Mouse (Mus musculus) megakaryocyte, embryonic 14.5 days (primary cell): ENCODE results near the gene Gpc6. TPM values are rescaled to one million over a fixed set of nuclear protein-coding genes. Genes with fewer than 3 reads are reported as not detected.

Source experiments
- H3K27me3 ChIP-seq: replicated peaks from 2 replicates; pipeline ENCODE3; 2012; ENCODE audit warnings: inconsistent platforms
- H3K36me3 ChIP-seq: replicated peaks from 2 replicates; pipeline ENCODE3; 2012; ENCODE audit warnings: low read length, inconsistent platforms, mixed read lengths
- H3K4me1 ChIP-seq: 2 replicates; pipeline ENCODE4 v1.6.1; 2012; ENCODE audit warnings: inconsistent platforms
- H3K4me3 ChIP-seq: replicated peaks from 2 replicates; pipeline ENCODE3; 2012; ENCODE audit warnings: moderate library complexity, mild to moderate bottlenecking, inconsistent platforms
- H3K9me3 ChIP-seq: 2 replicates; pipeline ENCODE4 v1.6.1; 2012; ENCODE audit warnings: inconsistent platforms
- FLI1 ChIP-seq: IDR thresholded peaks from 2 replicates; pipeline ENCODE4 v1.6.1; 2012; ENCODE audit warnings: low read length, inconsistent platforms, mixed read lengths
- GATA1 ChIP-seq: IDR thresholded peaks from 3 replicates; pipeline ENCODE4 v1.6.1; 2012; ENCODE audit warnings: mixed read lengths, low read length, inconsistent platforms, borderline replicate concordance
- polyA plus RNA-seq: library from polyadenylated mRNA; stranded (reverse); fragments of >175 nt; gene quantifications from 2 replicates; pipeline ENCODE4 v1.2.3, GENCODE M21; 2012; ENCODE audit warnings: low replicate concordance; ENCODE audit not compliant: insufficient read depth

Gpc6 gene
- polyA plus RNA-seq, 1 experiment = not detected

DNA sequence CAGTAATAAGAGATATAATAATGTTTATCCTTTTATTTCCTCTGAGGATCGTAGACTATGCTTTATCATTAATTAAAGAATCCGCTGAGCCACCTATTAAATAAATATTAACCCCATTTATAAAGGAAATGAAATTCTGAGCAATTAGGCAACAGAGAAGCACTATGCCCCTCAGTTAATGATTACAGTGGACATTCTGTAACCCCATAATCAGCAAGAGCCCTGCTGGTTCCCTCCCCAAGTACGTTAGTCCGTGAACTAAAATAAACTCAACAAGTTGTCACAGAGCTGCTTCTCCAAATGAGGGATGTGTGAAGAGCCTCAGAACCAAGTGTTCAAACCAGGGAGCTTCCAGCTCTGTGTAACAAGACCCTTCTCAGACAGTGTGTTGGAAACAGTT is 892.1 kb downstream of the Gpc6 start:
- H3K9me3 ChIP-seq = peaks cover 30% of the 10 kb centered on the region; the same call in 1 of the 2 replicates
- no peaks in the 10 kb centered on the region for H3K27me3 ChIP-seq
- TF ChIP-seq GATA1 (no peak), FLI1 (no peak)
- H3K36me3 ChIP-seq = no peaks in the 10 kb centered on the region
- H3K4me1 ChIP-seq = no peaks in the 10 kb centered on the region
- no peak overlapping the region for H3K4me3 ChIP-seq

DNA sequence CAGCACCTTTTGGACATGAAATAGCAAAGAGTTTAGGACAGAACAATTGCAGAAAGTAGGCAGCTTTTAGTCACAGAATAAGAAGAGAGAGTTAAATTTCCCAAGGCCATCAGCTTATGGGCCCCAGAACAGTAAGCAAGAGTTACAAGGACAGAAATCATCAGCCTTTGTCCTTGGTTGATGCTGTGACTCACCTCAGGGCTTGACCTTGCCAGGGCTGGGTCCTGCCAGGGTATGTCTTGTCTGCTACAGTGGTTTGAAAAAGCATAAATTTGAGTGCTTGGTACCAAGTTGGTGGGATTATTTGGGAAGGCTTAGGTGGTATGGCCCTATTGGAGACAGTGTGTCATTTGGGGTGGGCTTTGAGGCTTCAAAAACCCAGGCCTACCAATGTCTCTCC is 899.4 kb downstream of the Gpc6 start:
- Histone ChIP-seq H3K4me3 (no peak overlapping the region), H3K27me3 (no peaks in the 10 kb centered on the region), H3K4me1 (no peaks in the 10 kb centered on the region), H3K36me3 (no peaks in the 10 kb centered on the region), H3K9me3 (peaks cover 38% of the 10 kb centered on the region)
- no peak for TF ChIP-seq GATA1
- no peak for TF ChIP-seq FLI1

DNA sequence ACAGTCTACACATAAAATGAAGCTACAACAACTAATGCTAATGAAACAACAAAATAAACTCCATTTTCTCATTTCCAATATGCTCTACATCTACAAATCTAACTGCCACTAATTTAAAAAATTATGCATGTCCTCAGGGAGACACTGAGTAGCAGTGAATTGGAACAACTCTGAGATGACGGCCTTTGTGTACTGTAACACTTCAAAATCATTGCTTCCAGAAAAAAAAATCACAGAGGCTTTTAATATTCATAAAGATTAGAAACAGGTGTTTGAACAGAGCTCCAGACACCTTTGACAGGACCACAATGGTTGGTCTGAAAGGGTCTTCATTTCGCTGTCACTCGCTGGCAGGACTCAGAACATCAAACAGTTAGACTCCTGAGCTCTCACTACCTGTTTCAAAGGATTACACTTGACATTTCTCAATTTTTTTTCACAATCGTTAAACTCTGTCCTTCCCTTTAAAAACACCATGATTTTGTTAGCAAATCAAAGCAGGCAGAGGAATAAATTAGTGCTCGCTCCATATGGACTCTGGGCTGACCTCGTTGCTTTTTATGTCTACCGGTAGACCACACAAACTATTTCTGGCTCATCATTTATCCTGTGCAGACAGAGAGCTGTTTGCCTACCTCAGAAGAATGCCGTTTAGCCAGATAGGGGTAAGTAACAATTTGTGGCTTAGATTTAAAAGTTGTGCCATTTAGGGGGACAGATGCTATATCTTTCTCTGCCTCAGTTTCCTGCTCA is 901.4 kb downstream of the Gpc6 start:
- no peak for TF ChIP-seq FLI1
- TF ChIP-seq GATA1 = no peak
- no peaks in the 10 kb centered on the region for H3K36me3 ChIP-seq
- no peak overlapping the region for H3K4me3 ChIP-seq
- peaks cover 45% of the 10 kb centered on the region for H3K9me3 ChIP-seq
- H3K27me3 ChIP-seq = no peaks in the 10 kb centered on the region
- H3K4me1 ChIP-seq = no peaks in the 10 kb centered on the region

DNA sequence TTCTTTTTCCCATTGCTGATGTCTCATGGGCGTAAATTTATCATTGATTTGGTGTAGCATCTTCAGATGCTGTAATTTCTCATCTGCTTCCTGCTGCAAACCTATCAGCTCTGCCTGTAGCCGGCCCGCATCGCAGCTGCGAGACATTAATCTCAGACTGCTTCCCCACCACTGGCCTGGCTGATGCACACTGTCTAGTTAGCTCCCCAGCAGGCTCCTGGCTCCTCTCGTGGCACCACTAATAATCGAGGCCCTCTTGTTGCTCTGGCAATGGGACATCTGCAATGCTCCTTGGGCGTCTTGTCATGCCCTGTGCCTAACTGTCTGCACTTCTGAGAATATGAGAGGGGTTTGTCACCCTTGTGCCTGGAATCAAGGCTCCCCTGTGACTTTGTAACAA is 906.2 kb downstream of the Gpc6 start:
- no peaks in the 10 kb centered on the region for H3K36me3 ChIP-seq
- H3K27me3 ChIP-seq = no peaks in the 10 kb centered on the region
- no peak overlapping the region for H3K4me3 ChIP-seq
- H3K4me1 ChIP-seq = no peaks in the 10 kb centered on the region
- TF ChIP-seq FLI1 = no peak
- TF ChIP-seq GATA1 = no peak
- peaks cover 63% of the 10 kb centered on the region for H3K9me3 ChIP-seq

DNA sequence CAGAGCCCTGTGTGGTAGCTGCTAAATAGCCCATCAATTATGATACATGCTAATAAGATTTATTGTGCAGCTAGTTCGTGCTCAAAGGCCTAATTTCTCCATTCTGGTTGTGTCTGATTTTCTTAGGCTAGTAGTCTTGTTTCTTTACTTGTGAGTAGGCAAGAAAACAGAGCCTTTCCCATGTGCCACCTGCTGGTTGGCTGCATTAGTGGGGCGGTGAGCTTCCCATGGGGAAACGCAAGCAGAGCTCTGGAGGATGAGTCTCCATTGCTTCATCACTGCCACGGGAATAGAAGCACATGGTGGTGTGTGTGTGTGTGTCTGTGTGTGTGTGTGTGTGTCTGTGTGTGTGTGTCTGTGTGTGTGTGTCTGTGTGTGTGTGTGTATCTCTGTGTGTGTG is 906.6 kb downstream of the Gpc6 start:
- Histone ChIP-seq H3K4me1 (no peaks in the 10 kb centered on the region), H3K4me3 (no peak overlapping the region), H3K36me3 (no peaks in the 10 kb centered on the region), H3K27me3 (no peaks in the 10 kb centered on the region), H3K9me3 (peaks cover 62% of the 10 kb centered on the region)
- no peak for TF ChIP-seq GATA1
- TF ChIP-seq FLI1 = no peak

DNA sequence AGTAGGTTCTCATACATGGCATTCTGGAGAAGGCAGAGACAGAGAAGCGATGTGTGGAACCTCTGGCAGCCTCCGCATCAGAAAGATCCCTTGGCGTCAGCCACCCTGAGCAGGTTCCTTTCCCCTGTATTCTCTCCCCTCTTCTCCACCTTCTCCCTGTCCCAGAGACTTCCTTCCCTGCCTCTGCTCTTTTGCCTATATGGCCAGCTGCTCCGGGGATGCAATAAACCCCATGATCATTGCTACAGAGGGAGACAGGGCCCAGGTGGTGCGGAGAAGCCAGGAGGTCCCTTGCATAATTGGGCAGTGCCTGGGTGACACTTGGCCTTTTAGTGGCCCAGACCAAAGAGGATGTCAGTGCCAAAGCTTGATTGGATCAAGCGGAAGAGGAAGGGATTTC is 910.4 kb downstream of the Gpc6 start:
- no peaks in the 10 kb centered on the region for H3K36me3 ChIP-seq
- H3K4me3 ChIP-seq = no peak overlapping the region
- no peaks in the 10 kb centered on the region for H3K4me1 ChIP-seq
- TF ChIP-seq GATA1 (no peak), FLI1 (no peak)
- H3K9me3 ChIP-seq = peaks cover 55% of the 10 kb centered on the region
- H3K27me3 ChIP-seq = no peaks in the 10 kb centered on the region

DNA sequence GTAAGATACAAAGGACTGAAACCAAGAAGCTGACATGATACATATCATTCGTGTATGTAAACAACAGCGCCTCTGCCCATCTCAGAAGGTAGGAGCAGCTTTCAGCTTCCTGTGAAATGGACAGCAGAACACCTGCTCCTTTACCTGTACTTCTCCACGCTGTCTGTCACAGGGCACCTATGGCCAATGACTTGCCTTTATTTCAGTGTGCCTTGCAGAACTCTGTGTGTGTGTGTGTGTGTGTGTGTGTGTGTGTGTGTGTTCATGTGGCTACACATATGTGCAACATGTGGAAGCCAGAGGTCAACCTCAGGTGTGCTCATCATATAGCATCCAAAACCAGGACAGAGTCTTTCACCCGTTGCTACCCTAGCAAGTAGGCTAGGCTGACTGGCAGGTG is 911.9 kb downstream of the Gpc6 start:
- Histone ChIP-seq H3K4me3 (no peak overlapping the region), H3K4me1 (no peaks in the 10 kb centered on the region), H3K9me3 (peaks cover 45% of the 10 kb centered on the region), H3K36me3 (no peaks in the 10 kb centered on the region), H3K27me3 (no peaks in the 10 kb centered on the region)
- no peak for TF ChIP-seq FLI1
- no peak for TF ChIP-seq GATA1

DNA sequence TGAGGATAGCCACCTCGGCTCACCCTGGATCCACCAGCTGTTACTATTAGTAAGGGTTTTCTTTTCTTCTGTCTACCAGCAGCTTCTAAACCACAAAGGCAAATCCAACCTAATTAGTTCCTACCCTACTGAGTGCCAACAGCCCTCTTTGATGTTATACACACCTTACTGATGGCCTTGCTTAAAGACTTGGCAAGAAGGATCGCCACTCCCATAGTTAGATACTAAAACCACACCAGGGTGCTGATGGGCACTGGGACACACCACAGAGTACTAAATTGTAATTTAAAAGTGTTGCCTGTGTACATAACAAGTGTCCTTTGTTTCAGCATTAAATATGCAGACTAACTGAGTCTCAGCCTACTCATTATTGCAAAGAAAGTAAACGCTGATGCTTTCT is 912.6 kb downstream of the Gpc6 start:
- Histone ChIP-seq H3K27me3 (no peaks in the 10 kb centered on the region), H3K36me3 (no peaks in the 10 kb centered on the region), H3K9me3 (peaks cover 46% of the 10 kb centered on the region), H3K4me3 (no peak overlapping the region), H3K4me1 (no peaks in the 10 kb centered on the region)
- no peak for TF ChIP-seq GATA1
- no peak for TF ChIP-seq FLI1

DNA sequence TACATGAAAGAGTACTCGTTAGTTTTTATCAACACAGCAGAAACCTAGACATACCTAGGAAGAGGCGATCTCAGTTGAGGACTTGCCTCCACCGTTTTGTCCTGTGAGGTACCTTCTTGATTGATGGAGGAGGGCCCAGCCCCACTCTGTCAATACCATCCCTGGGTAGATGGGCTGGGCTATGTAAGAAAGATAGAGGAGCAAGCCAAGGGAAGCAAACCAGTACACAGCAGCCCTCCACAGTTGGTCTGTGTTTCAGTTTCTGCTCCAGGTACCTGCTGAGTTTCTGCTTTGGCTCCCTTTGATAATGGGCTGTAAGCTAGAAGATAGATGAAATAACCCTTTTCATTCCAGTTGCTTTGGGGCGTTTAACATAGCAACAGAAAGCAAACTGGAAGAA is 916.1 kb downstream of the Gpc6 start:
- no peaks in the 10 kb centered on the region for H3K36me3 ChIP-seq
- no peaks in the 10 kb centered on the region for H3K4me1 ChIP-seq
- H3K27me3 ChIP-seq = no peaks in the 10 kb centered on the region
- H3K4me3 ChIP-seq = no peak overlapping the region
- H3K9me3 ChIP-seq = peaks cover 33% of the 10 kb centered on the region; the same call in 1 of the 2 replicates
- TF ChIP-seq FLI1 (no peak), GATA1 (no peak)

DNA sequence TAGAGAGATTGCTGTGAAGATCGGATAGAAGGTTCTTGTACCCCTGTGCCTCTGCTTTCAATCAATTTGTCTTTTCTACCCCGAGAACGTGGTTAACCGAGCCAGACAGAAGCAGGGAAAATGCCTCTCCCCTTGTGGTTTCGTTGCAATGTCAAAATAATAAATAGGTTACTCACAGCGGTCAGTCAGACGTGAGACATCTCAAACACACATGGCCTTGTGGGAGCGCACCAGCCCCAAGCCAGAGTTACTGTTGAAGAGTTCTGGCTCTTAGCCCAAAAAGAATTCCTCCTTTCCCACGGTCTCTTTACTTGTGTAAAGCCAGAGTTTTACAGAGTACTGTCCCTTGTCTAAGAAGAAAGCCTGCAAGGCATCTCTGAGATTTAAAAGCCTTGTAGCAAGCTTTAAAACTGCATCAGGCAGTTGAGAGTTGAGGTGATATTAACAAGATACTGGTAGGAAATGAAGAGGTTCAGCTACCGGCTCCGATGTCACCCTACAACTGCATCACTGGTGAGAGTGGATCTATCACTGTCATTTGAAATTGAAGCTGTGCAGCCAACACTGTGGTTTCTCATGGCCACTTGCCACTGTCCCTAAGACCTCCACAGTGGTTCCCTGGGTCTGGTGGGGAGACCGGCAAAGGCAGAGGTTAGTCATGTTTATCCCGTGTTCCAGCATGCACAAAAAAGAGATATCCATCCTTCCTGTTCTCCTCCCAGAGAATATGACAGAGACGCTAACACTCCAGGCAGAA is 916.9 kb downstream of the Gpc6 start:
- Histone ChIP-seq H3K27me3 (no peaks in the 10 kb centered on the region), H3K4me3 (no peak overlapping the region), H3K9me3 (peaks cover 30% of the 10 kb centered on the region; the same call in 1 of the 2 replicates), H3K36me3 (no peaks in the 10 kb centered on the region), H3K4me1 (no peaks in the 10 kb centered on the region)
- TF ChIP-seq GATA1 (no peak), FLI1 (no peak)
